Mouse (Mus musculus) retina, embryonic 14.5 days (tissue): ENCODE measurements at regions not wholly inside any gene's neighbourhood (a gene's known extent, or its start where the extent isn't known, plus 50 kb on each side); places are given as distances from the start of the nearest gene placed in this dataset.
A peak's percentile ranks its signal among the peaks of the same experiment; 100 is the strongest.

Source experiments
- DNase-seq: peaks from one replicate; pipeline ENCODE4 v3.0.0-alpha.2; 2015; ENCODE audit warnings: low spot score

DNA sequence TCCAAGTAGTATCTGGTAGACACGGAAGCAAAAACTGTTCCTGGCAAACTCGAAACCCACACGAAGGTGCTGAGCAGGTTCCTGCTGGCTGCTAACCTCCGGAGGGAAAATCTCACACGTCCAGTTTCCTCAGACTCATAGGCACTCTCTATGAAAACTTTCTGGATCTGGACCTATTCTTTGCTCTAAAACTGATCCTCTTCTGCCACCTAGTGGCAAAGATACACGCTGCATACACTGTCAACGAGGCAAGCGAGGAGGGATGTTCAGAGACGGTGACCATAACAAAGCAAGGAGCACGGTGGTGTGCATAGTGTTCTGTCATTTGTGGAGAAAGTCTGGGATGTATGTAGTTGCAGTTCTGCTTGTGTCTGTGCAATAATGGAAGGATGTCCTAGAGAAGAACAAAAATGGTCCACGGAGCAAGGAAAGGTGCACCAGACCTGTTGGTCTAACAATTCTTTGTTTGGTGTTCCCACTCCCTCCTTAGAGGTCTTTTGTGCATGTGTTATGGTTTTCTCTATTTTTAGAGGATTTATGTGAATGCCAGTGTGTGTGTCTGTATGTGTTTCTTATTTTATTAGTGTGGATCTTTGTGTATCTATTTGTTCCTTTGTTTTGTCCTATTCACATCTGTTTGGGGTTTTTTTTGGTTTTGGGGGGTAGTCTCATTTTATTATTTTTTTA lies 57.0 kb upstream of the Siglech start:
- DNase-seq, result peak; percentile 93
